Mouse (Mus musculus) ES-E14 (cell line): Measurements from ENCODE around the gene Ccm2. TPM values are rescaled to one million over a fixed set of nuclear protein-coding genes. Genes with fewer than 3 reads are reported as not detected.

Source experiments
- DNase-seq: peaks from one replicate; pipeline ENCODE4 v3.0.0-alpha.2; 2013; ENCODE audit warnings: low read depth, low spot score
- H3K27ac ChIP-seq: 2 replicates; pipeline ENCODE4 v1.5.1; 2012; ENCODE audit warnings: low read depth, mild to moderate bottlenecking, low read length, moderate library complexity, mixed read lengths; ENCODE audit not compliant: poor library complexity, insufficient read depth, severe bottlenecking
- H3K36me3 ChIP-seq: 2 replicates; pipeline ENCODE4 v1.6.1; 2012; ENCODE audit warnings: mild to moderate bottlenecking, low read length, moderate library complexity, mixed read lengths; ENCODE audit not compliant: control insufficient read depth, poor library complexity, insufficient read depth, severe bottlenecking
- H3K4me1 ChIP-seq, 2 experiments: fragments of 150-350 bp in 1 of 2; sonication (generic) in 1 of 2; 2 replicates each; pipeline ENCODE4 v1.6.1; 2012; ENCODE audit warnings: low read length in 2 of 2, mild to moderate bottlenecking in 1 of 2, mixed read lengths in 1 of 2; ENCODE audit not compliant: control insufficient read depth in 2 of 2, insufficient read depth in 2 of 2, poor library complexity in 1 of 2
- H3K4me3 ChIP-seq, 2 experiments: fragments of 150-350 bp in 1 of 2; sonication (generic) in 1 of 2; 2 replicates each; pipeline ENCODE4 v1.5.1; 2012; ENCODE audit warnings: low read length in 2 of 2, low read depth in 1 of 2, mild to moderate bottlenecking in 1 of 2, mixed read lengths in 1 of 2; ENCODE audit not compliant: insufficient read depth in 1 of 2, poor library complexity in 1 of 2, severe bottlenecking in 1 of 2
- H3K9ac ChIP-seq: 2 replicates; pipeline ENCODE4 v1.6.1; 2012; ENCODE audit warnings: low read depth, mild to moderate bottlenecking, low read length, mixed read lengths; ENCODE audit not compliant: poor library complexity, insufficient read depth, severe bottlenecking
- H3K9me3 ChIP-seq: fragments of 150-350 bp; sonication (generic); 2 replicates; pipeline ENCODE4 v1.6.1; 2012; ENCODE audit warnings: low read depth, mild to moderate bottlenecking, low read length; ENCODE audit not compliant: control insufficient read depth, insufficient read depth
- CHD2 ChIP-seq: IDR thresholded peaks from 2 replicates; pipeline ENCODE4 v1.6.1; 2014; ENCODE audit warnings: mild to moderate bottlenecking, low read depth, low read length, inconsistent platforms
- HCFC1 ChIP-seq: IDR thresholded peaks from 2 replicates; pipeline ENCODE4 v1.6.1; 2012; ENCODE audit warnings: low read length, inconsistent platforms, borderline replicate concordance; ENCODE audit not compliant: insufficient read depth
- MAFK ChIP-seq: IDR thresholded peaks from 2 replicates; pipeline ENCODE4 v1.6.1; 2014; ENCODE audit warnings: mild to moderate bottlenecking, low read depth, low read length, inconsistent platforms; ENCODE audit not compliant: insufficient read depth
- ZC3H11A ChIP-seq: IDR thresholded peaks from 2 replicates; pipeline ENCODE4 v1.6.1; 2012; ENCODE audit warnings: low read depth, mild to moderate bottlenecking, inconsistent platforms, low read length, borderline replicate concordance
- ZNF384 ChIP-seq: IDR thresholded peaks from 2 replicates; pipeline ENCODE4 v1.6.1; 2012; ENCODE audit warnings: low read depth, low read length, inconsistent platforms
- in situ Hi-C, 2 experiments: fragments of 600-800 bp; cut with MboI; formaldehyde crosslinking; loops; one replicate each; pipeline ENCODE4 v1.15.1; 2025; ENCODE audit warnings: low sequenced_read_pairs in 2 of 2, inconsistent platforms in 1 of 2; ENCODE audit not compliant: unreplicated experiment in 2 of 2
- total RNA-seq: library from RNA; depleted of rRNA; stranded (reverse); fragments of 300-350 nt; gene quantifications from 2 replicates; pipeline ENCODE4 v1.2.3, GENCODE M21; 2012

Ccm2 gene
- total RNA-seq, 1 experiment = 36.7 TPM

DNA sequence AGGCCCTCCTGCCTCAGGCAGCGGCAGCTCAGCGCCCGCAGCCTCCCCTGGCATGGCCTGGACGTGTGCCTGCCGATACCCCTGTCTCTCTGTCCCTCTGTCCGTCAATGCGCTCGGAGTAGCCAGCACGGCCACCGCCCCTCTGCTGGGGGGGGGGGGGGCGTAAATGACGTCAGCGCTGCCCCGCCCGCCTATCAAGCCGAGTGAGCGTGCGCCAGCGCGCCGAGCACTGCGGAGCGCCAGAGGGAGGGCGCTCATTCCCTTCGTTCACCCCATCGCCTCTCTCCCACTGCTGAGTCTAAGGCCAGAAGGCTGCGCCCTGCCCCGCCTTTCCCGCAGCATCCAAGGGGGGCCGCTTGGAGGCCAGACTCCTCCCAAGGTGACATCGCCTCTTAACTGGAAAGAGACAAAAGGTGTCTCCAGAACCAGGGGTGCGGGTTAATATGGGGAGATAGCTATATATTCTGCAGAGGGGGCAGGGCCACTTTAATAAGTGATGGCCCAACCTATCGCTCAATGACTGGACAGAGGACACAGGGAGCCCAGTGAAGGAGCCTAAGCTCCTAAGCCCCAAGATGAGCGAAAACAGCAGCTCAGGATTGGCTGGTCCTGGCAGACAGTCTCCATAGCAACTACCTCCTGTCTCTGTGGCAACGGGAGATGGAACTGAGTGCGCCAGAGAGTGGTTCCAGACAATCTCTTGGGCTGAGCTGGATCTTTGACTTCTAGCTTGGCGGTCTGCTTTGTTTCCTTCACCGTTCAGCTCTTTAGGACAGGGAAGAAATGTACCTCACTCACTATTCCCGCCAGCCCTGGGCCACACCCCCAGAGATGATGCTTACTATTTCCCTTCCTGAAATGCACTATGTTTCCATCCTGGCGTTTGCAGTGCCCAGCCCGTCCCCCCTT lies 59.1 kb downstream of the Ccm2 start, which contains the start of gene Nacad:
Nacad (minus strand) TSS at position 563 of the 909 bp plus-strand sequence.
- 0 out of 2 replicates have a peak within 1 kb of the TSS, but pooled peaks have one; percentile 13 for H3K9ac ChIP-seq
- H3K9me3 ChIP-seq = no peaks in the 10 kb centered on the region
- peak within 1 kb of the TSS; percentile 42 to 47; a peak in 3 of 4 replicates for H3K4me3 ChIP-seq
- no peaks in the 10 kb centered on the region for H3K4me1 ChIP-seq
- H3K27ac ChIP-seq = no peak within 1 kb of the TSS
- TF ChIP-seq ZNF384 (no peak), MAFK (no peak), HCFC1 (no peak), CHD2 (no peak), ZC3H11A (no peak)
- no peak for DNase-seq
- in situ Hi-C loops = no loop called here
- no peaks in the 10 kb centered on the region for H3K36me3 ChIP-seq

DNA sequence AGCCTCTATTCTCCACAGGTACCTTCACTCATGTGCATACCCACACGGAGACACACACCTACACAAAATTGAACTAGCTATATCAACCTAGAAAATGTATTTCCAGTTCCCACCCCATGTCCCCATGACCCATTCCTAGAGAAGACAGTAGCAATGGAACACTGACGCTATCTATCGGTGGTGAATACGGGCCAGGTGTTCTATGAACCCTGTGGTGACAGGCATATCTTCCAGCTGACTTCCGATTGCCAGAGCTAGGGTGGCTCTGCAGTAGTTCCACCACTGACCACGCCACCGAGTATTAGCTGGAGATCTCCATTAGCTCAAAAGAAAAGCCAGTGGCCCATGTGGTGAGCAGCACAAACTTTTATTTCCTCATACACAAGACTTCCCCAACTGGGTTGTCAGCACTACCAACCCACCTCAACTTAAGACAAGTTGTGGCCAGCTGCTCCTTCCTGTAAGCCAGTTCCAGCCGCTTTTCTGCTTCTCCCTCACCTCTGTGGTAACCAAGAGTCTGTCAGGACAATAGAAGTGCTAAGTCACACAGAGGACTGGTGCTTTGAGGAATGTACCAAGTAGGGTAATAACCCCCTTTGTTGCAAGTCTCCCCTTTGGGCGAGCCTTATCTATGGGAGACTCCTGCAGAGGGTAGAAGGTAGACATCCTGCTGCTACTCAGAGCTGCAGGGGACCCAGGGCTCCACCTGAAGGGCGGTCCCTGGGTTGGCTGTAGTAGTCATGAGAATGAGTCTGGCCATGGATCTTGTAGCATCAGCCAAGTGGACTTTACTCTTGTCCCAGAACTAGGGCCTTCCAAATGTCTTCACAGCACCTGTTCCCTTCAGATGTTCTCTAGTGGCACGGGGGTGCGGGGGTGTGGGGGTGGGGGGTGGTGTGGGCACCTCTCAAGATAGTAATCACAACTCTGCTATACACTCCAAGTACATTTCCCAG lies 68.8 kb downstream of the Ccm2 start:
- no peak for DNase-seq
- H3K4me3 ChIP-seq = no peak overlapping the region
- H3K4me1 ChIP-seq = peaks cover 0 to 4% of the 10 kb centered on the region in 2 experiments; a peak in 1 of 4 replicates
- no peak overlapping the region for H3K9ac ChIP-seq
- in situ Hi-C loops = no loop called here
- H3K27ac ChIP-seq = no peak overlapping the region
- peaks cover 64% of the 10 kb centered on the region for H3K36me3 ChIP-seq
- H3K9me3 ChIP-seq = no peaks in the 10 kb centered on the region
- TF ChIP-seq HCFC1 (no peak), ZC3H11A (no peak), MAFK (peak; percentile 75)

- in situ Hi-C loops = no loop called here
- TF ChIP-seq ZC3H11A (no peak), HCFC1 (no peak), MAFK (no peak), CHD2 (no peak), ZNF384 (no peak)
- Histone ChIP-seq H3K4me1 (peaks cover 2 to 3% of the 10 kb centered on the region in 2 experiments; a peak in 1 of 4 replicates), H3K27ac (no peak overlapping the region; the same call in 1 of the 2 replicates), H3K9me3 (no peaks in the 10 kb centered on the region), H3K36me3 (peaks cover 57% of the 10 kb centered on the region), H3K4me3 (peak overlapping the region; percentile 86), H3K9ac (peak overlapping the region; percentile 99; the same call in 1 of the 2 replicates)
- no peak for DNase-seq
Measured at GRCm38 (mm10) chr11:6623704-6624103, 77.0 kb downstream of the Ccm2 start.

DNA sequence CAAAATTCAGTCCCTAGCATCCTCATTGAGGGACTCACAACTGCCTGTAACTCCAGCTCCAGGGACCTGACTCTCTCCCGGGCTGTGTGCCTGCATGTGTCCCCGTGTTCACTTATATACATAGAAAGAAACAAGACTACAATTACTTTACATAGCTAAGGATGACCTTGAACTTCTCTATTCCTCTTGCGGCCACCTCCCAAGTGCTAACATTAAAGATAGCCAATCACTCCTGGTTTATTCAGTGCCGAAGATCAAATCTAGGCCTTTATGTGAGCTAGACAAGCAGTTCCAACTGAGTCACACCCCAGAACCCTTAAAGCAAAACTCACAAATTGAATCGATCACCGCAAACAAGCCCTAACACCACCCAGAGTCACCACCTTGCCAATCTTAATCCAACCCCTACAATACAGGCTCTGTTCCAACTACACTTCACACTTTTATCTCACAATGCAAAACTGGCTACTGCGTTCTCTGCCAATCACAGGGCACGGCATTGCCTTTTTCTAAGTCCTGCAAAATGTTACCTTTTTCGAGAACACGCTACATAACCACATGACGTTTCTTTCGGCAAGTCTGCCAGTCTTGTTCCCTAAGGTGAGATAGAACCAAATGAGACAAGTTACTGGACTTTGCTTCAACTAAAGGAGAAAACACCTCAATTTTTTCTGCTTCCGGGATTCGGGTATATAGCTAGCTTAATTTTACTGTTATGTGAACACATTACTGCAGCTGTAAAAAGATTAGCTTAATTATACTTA lies 78.1 kb downstream of the Ccm2 start:
- Histone ChIP-seq H3K4me1 (peaks cover 3 to 5% of the 10 kb centered on the region in 2 experiments; a peak in 1 of 4 replicates), H3K27ac (peak overlapping the region; percentile 96; the same call in 1 of the 2 replicates), H3K9me3 (no peaks in the 10 kb centered on the region), H3K4me3 (peak overlapping the region; percentile 86), H3K9ac (peak overlapping the region; percentile 99), H3K36me3 (peaks cover 46% of the 10 kb centered on the region)
- in situ Hi-C loops = no loop called here
- TF ChIP-seq ZNF384 (no peak), MAFK (no peak), ZC3H11A (no peak), HCFC1 (no peak), CHD2 (no peak)
- no peak for DNase-seq
